Mouse (Mus musculus) kidney, postnatal 0 days (tissue): ENCODE data around the gene Fads3. TPM values are rescaled to one million over a fixed set of nuclear protein-coding genes. Genes with fewer than 3 reads are reported as not detected.
A peak's percentile ranks its signal among the peaks of the same experiment; 100 is the strongest.

Experiments used
- ATAC-seq: fragments of 200-750 bp; cut with Nextera tagmentation; replicated peaks from 2 replicates; pipeline ENCODE4 v1.8.0; 2017; ENCODE audit warnings: low read depth, moderate number of reproducible peaks, moderate TSS enrichment, moderate library complexity; ENCODE audit not compliant: low FRiP score
- DNase-seq: peaks from one replicate; pipeline ENCODE4 v3.0.0-alpha.2; 2016; ENCODE audit warnings: low spot score
- H3K27ac ChIP-seq: fragments of 300-500 bp; sonication (generic); 2 replicates; pipeline ENCODE4 v1.5.1; 2014; ENCODE audit warnings: mild to moderate bottlenecking
- H3K27me3 ChIP-seq: fragments of 300-500 bp; sonication (generic); 2 replicates; pipeline ENCODE4 v1.6.1; 2014; ENCODE audit warnings: low read length, mixed read lengths; ENCODE audit not compliant: insufficient read depth
- H3K36me3 ChIP-seq: fragments of 300-500 bp; sonication (generic); 2 replicates; pipeline ENCODE4 v1.6.1; 2014; ENCODE audit warnings: low read length, mixed read lengths; ENCODE audit not compliant: insufficient read depth
- H3K4me1 ChIP-seq: fragments of 300-500 bp; sonication (generic); replicated peaks from 2 replicates; pipeline ENCODE4 v1.6.1; 2014; ENCODE audit warnings: antibody characterized with exemption, low read length, mixed read lengths; ENCODE audit not compliant: insufficient read depth
- H3K4me2 ChIP-seq: fragments of 300-500 bp; sonication (generic); 2 replicates; pipeline ENCODE4 v1.6.1; 2014; ENCODE audit warnings: mild to moderate bottlenecking, low read length, moderate library complexity, mixed read lengths
- H3K4me3 ChIP-seq: fragments of 300-500 bp; sonication (generic); replicated peaks from 2 replicates; pipeline ENCODE4 v1.5.1; 2014; ENCODE audit warnings: low read depth, low read length
- H3K9ac ChIP-seq: fragments of 300-500 bp; sonication (generic); 2 replicates; pipeline ENCODE4 v1.6.1; 2014; ENCODE audit warnings: low read depth, low read length
- H3K9me3 ChIP-seq: fragments of 300-500 bp; sonication (generic); replicated peaks from 2 replicates; pipeline ENCODE4 v1.6.1; 2016; ENCODE audit warnings: low read length, inconsistent platforms, mixed read lengths
- CTCF ChIP-seq: IDR thresholded peaks from 2 replicates; pipeline ENCODE4 v1.5.1; 2016; ENCODE audit warnings: antibody characterized with exemption, low read depth, mild to moderate bottlenecking, moderate library complexity
- WGBS: fragments of 180-500 bp; shearing (Covaris S2); extraction: QIAGEN DNeasy Blood & Tissue Kit; methylation state at CpG from one replicate; pipeline ENCODE4 v1.1.7; 2014; 5-methylcytosine and 5-hydroxymethylcytosine counted together
- polyA plus RNA-seq: library from polyadenylated mRNA; unstranded; fragments of >200 nt; fragmentation: Nextera tagmentation; extraction: Ambion mirVana; gene quantifications from 2 replicates; pipeline ENCODE4 v1.2.1, GENCODE M21; 2015

The Fads3 gene
- polyA plus RNA-seq, 1 experiment from 2014 or later, result 35.0 TPM

DNA sequence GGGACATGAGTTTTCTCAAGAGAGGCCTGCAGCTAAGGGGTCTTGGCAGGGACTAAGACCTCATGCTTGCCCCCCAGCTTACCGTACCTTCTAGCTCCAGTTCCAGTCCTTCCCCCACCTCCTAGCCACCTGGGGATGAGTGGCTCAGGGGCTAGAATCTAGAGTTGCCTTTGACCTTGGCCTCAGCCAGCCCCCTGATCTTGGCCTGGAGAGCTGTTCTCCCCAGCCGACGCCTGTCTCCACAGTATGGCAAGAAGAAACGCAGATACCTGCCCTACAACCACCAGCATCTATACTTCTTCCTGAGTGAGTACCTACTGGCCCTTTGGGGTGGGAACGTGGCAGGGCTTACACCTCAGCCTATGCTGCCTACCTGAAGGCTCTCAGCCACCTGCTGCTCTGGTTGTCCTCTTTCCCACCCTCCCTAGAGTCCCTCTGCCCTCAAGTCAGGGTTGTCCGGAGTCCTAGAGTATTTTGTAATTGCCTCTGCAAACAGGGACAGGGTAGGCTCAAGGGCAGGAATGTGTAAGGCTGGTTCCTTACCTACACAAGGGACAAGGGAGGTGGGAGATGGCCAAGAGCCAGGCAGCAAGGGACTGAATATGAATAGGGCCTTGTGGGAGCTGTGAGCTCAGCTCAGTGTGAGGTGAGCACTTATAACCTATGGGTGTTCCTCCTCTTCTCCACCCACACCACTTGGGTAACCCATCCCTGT, 13.1 kb downstream of the Fads3 start:
- peaks cover 5% of the 10 kb centered on the region; the same call in 1 of the 2 replicates for H3K36me3 ChIP-seq
- WGBS, result 88% methylated on average over 6 of the region's 6 CpGs
- no peak for TF ChIP-seq CTCF
- no peaks in the 10 kb centered on the region for H3K9me3 ChIP-seq
- no peak overlapping the region for H3K4me3 ChIP-seq
- H3K4me2 ChIP-seq, result no peak overlapping the region
- no peak for DNase-seq
- ATAC-seq, result no peak
- H3K27ac ChIP-seq, result no peak overlapping the region
- no peak overlapping the region for H3K9ac ChIP-seq
- no peaks in the 10 kb centered on the region for H3K27me3 ChIP-seq
- peaks cover 3% of the 10 kb centered on the region; the same call in 1 of the 2 replicates for H3K4me1 ChIP-seq

DNA sequence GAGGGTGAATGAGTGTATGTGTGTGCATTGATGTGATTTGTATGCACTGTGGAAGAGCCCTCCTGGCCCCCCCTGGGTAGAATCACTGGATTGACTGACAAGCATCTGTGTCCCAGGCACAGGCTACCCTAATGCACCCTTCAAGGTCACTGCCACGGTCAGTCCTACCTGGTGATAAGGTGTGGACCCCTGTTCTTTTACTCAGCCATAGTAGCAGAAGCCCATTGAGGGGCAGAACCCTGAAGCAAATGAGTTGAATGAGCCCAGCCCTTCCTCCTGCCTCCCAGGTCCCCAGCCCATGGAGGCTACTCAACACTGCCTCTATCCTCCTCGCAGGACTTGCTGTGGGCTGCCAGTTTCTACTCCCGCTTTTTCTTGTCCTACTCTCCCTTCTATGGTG, 13.9 kb downstream of the Fads3 start:
- H3K9ac ChIP-seq, result no peak overlapping the region
- H3K4me3 ChIP-seq, result no peak overlapping the region
- peaks cover 5% of the 10 kb centered on the region; the same call in 1 of the 2 replicates for H3K36me3 ChIP-seq
- H3K27ac ChIP-seq, result no peak overlapping the region
- ATAC-seq (no peak), DNase-seq (no peak)
- no peaks in the 10 kb centered on the region for H3K9me3 ChIP-seq
- no peak for TF ChIP-seq CTCF
- H3K27me3 ChIP-seq, result no peaks in the 10 kb centered on the region
- H3K4me2 ChIP-seq, result no peak overlapping the region
- peaks cover 3% of the 10 kb centered on the region; the same call in 1 of the 2 replicates for H3K4me1 ChIP-seq
- 80% methylated on average over 3 of the region's 3 CpGs for WGBS

DNA sequence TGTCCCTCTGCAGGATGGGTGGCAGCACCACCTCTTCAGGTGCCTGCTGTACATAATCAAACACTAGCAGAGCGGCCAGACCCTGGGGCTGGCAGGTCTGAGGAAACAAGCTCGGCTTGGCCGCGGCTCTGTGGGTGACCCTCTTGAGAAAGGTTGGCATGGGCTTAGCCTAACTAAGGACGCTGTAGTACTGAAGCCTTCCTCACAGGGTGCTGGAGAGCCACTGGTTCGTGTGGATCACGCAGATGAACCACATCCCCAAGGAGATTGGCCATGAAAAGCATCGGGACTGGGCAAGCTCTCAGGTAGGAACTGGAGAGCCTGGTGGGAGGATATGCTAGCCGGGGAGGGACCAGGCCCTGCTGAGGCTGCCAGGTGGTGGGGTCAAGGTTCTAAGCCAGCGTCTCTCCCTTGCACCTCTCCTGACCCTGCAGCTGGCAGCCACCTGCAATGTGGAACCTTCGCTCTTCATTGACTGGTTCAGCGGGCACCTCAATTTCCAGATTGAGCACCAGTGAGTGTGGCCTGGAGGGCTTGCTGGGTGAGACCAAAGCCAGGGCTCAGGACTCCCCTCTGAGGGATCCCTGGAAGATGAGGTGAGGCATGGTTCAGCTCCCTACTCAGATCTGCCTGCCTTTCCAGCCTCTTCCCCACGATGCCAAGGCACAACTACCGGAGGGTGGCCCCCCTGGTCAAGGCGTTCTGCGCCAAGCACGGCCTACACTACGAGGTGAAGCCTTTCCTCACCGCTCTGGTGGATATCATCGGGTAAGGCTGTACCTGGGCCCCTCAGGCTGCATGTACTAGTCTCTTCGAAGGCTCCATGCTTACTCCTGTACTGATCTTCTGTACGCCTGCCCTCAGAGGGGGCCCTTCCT, 14.7 kb downstream of the Fads3 start:
- Histone ChIP-seq H3K9ac (no peak overlapping the region), H3K4me3 (no peak overlapping the region), H3K9me3 (no peaks in the 10 kb centered on the region), H3K36me3 (peaks cover 5% of the 10 kb centered on the region; the same call in 1 of the 2 replicates), H3K27ac (peak overlapping the region; percentile 60; the same call in 1 of the 2 replicates), H3K4me1 (peaks cover 3% of the 10 kb centered on the region; the same call in 1 of the 2 replicates), H3K27me3 (no peaks in the 10 kb centered on the region), H3K4me2 (no peak overlapping the region)
- DNase-seq, result no peak
- TF ChIP-seq CTCF, result peak; percentile 10; the same call in 1 of the 2 replicates
- peak; percentile 19; the same call in 1 of the 2 replicates for ATAC-seq
- 78% methylated on average over 22 of the region's 22 CpGs for WGBS

DNA sequence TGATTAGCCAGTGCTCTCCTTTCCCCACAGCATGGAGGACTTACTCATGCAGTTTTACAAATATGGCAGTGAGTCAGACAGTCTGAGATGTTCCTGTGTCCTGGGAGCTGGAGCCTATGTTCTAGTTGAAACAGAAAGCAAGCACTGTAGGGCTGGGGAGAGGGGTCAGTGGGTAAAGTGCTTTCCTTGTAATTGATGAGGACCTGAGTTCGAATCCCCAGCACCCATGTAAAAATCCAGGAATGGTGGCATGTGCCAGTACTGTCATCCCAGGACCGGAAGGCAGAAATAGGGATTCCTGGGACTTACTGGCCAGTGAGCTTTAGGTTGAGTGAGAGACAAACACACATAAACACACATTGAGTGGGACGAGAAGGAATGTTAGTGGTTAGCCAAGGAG, 15.3 kb downstream of the Fads3 start:
- no peak overlapping the region for H3K4me2 ChIP-seq
- WGBS, result 87% methylated on average over 3 of the region's 3 CpGs
- H3K27me3 ChIP-seq, result no peaks in the 10 kb centered on the region
- peaks cover 3% of the 10 kb centered on the region; the same call in 1 of the 2 replicates for H3K4me1 ChIP-seq
- H3K4me3 ChIP-seq, result no peak overlapping the region
- TF ChIP-seq CTCF, result no peak
- H3K27ac ChIP-seq, result peak overlapping the region; percentile 60; the same call in 1 of the 2 replicates
- ATAC-seq, result no peak
- H3K9ac ChIP-seq, result no peak overlapping the region
- no peaks in the 10 kb centered on the region for H3K9me3 ChIP-seq
- no peak for DNase-seq
- H3K36me3 ChIP-seq, result peaks cover 5% of the 10 kb centered on the region; the same call in 1 of the 2 replicates

DNA sequence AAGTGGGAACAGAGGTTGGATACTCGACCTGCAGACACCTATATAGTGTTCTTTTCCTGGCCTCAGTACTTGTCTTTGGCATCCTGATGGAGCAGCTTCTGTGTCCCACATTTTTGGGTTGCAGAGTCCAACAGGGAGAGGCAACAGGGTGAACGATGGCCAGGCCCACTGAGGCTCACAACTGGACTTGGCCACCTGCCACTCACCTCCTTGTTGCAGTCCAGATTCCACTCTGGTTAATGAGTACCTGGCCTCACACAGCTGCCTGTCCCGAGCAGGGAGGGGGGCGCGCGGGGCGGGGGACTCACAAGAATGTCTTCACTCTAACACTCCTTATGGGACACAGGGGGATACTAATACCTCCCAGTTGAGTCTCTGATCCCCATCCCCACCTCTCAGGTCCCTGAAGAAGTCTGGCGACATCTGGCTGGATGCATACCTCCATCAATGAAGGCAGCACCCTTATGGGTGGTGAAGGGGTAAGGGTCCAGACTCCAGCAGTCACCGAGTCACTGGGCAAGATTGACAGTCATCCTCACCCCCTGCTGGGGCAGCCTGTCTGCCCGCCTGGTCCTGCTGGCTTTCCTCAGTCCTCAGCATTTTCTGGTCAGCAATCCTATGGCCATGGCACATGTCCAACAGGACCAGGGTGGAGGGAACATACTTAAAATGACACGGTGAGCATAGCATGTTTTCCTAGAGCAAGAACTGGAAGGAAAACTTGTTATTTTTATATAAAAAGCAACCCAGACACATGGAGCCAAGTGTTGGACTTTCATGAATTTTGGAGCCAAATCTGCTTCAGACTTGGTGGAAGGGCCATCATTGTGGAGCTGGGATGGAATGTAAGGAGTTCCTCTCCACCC, 16.4 kb downstream of the Fads3 start:
- DNase-seq (peak; percentile 49), ATAC-seq (peak; percentile 76)
- TF ChIP-seq CTCF, result no peak
- WGBS, result 55% methylated on average over 11 of the region's 11 CpGs
- peak overlapping the region; percentile 22; the same call in 1 of the 2 replicates for H3K27ac ChIP-seq
- peaks cover 9% of the 10 kb centered on the region; the same call in 1 of the 2 replicates for H3K36me3 ChIP-seq
- H3K4me2 ChIP-seq, result no peak overlapping the region
- H3K9ac ChIP-seq, result no peak overlapping the region
- no peaks in the 10 kb centered on the region for H3K27me3 ChIP-seq
- no peak overlapping the region for H3K4me3 ChIP-seq
- H3K9me3 ChIP-seq, result no peaks in the 10 kb centered on the region
- H3K4me1 ChIP-seq, result peaks cover 3% of the 10 kb centered on the region; the same call in 1 of the 2 replicates
